Mouse (Mus musculus) brain, adult 2 months (tissue): ENCODE measurements around the gene Orc1.
A peak's percentile ranks its signal among the peaks of the same experiment; 100 is the strongest.

Experiments
- DNase-seq: peaks from one replicate; pipeline ENCODE4 v3.0.0; 2011; ENCODE audit warnings: low read depth, low spot score

Gene Orc1

GRCm38 (mm10) chr4:108578840-108579742 is at the start of gene Orc1, which contains the start of gene Prpf38a:
Gene Orc1 (plus strand): TSS chr4:108579423.
Gene Prpf38a (minus strand): TSS chr4:108579336.
- peak; percentile 99 for DNase-seq

- DNase-seq = no peak
These were observed 39.5 kb upstream of the Orc1 start for GRCm38 (mm10) chr4:108539701-108540100.

- DNase-seq = peak; percentile 44
These were observed 14.2 kb upstream of the Orc1 start for GRCm38 (mm10) chr4:108565026-108565425.

- no peak for DNase-seq
These were observed 6.6 kb upstream of the Orc1 start for GRCm38 (mm10) chr4:108572644-108573043.

- DNase-seq = no peak
These were observed 654 bp downstream of the Orc1 start for GRCm38 (mm10) chr4:108579743-108580411.

- DNase-seq = peak; percentile 35
These were observed 14.2 kb downstream of the Orc1 start for GRCm38 (mm10) chr4:108593376-108593775.

GRCm38 (mm10) chr4:108595785-108596184 is 16.6 kb downstream of the Orc1 start:
- DNase-seq = no peak

GRCm38 (mm10) chr4:108598306-108598705 is 19.1 kb downstream of the Orc1 start:
- no peak for DNase-seq

- no peak for DNase-seq
These were observed 22.6 kb downstream of the Orc1 start for GRCm38 (mm10) chr4:108601870-108602269.

GRCm38 (mm10) chr4:108608651-108609050 is 29.4 kb downstream of the Orc1 start:
- no peak for DNase-seq

GRCm38 (mm10) chr4:108610935-108611334 is 31.7 kb downstream of the Orc1 start:
- DNase-seq = peak; percentile 46

GRCm38 (mm10) chr4:108618586-108618985 is 39.4 kb downstream of the Orc1 start:
- DNase-seq = no peak

- DNase-seq = peak; percentile 67
These were observed 39.9 kb downstream of the Orc1 start for GRCm38 (mm10) chr4:108619165-108619564.

- peak; percentile 97 for DNase-seq
These were observed 40.5 kb downstream of the Orc1 start, which contains the start of gene Cc2d1b for GRCm38 (mm10) chr4:108619587-108620341. Gene Cc2d1b (plus strand): TSS chr4:108619940.

GRCm38 (mm10) chr4:108620536-108620935 is 41.3 kb downstream of the Orc1 start:
- peak; percentile 53 for DNase-seq

GRCm38 (mm10) chr4:108621504-108621903 is 42.3 kb downstream of the Orc1 start:
- DNase-seq = no peak

GRCm38 (mm10) chr4:108627066-108627465 is 47.8 kb downstream of the Orc1 start:
- no peak for DNase-seq

- DNase-seq = no peak
These were observed 50.2 kb downstream of the Orc1 start for GRCm38 (mm10) chr4:108629363-108629880.

GRCm38 (mm10) chr4:108630096-108630495 is 50.9 kb downstream of the Orc1 start:
- no peak for DNase-seq

- peak; percentile 61 for DNase-seq
These were observed 52.4 kb downstream of the Orc1 start for GRCm38 (mm10) chr4:108631616-108632015.

- peak; percentile 16 for DNase-seq
These were observed 54.5 kb downstream of the Orc1 start for GRCm38 (mm10) chr4:108633703-108634102.

GRCm38 (mm10) chr4:108634696-108635095 is 55.5 kb downstream of the Orc1 start:
- DNase-seq = peak; percentile 57
